Mouse (Mus musculus) CH12F3 (cell line): ENCODE results near the gene Mta1.

Experiments used
- in situ Hi-C: fragments of 300-500 bp; cut with MboI; formaldehyde crosslinking; loops from 2 replicates; pipeline ENCODE4 v1.14.3; 2020; ENCODE audit warnings: low sequenced_read_pairs

The Mta1 gene

DNA sequence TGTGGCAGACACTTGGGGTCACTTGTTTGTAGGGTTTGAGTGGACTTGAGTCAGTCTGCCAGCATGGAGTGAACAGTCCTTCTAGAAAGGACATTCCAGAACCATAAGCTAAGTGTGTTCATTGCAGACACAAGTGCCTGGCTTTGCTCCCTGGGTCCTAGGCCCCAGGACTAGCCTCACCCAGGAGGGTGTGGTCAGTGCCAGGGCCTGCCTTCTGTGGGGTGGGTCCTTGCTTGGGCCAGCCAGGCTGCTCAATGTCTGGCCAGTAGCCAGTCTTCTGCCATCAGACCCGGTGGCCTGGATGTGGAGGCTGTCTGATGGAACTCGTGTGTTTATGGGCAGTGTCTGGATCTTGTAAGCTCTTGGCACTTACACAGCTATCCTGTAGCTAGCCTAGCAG, 34.5 kb downstream of the Mta1 start:
- in situ Hi-C loops: no loop called here

- in situ Hi-C loops: no loop called here
Measured at GRCm38 (mm10) chr12:113133260-113133659, 35.2 kb downstream of the Mta1 start.

DNA sequence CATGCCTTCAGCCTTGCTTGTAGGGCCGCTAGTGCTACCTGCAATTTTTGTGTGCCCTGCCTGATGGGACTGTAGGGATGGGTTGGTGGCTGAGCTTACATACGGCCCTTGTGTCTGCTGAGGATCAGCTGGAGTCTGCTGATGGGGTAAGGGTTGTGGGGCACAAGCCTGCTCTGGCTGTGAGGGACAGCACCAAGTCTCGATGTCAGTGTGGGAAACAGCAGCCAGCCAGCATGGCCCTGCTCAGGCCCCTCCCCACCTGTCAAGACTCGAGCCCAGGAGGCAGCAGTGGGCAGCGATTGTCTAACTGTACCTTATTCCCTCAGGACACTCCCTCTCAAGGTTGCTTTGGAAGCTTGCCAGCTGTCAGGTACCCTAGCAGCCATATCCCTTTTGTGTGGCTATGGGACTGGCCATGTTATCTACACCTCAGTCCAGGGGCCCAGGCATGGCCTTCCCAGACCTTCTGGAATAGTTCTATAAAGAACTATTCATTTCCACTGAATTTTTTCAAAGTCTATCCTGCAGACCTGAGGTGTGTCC, 35.9 kb downstream of the Mta1 start:
- in situ Hi-C loops: no loop called here

GRCm38 (mm10) chr12:113134502-113134901, 36.4 kb downstream of the Mta1 start:
- in situ Hi-C loops: no loop called here

GRCm38 (mm10) chr12:113135401-113135800, 37.3 kb downstream of the Mta1 start:
- in situ Hi-C loops: no loop called here

GRCm38 (mm10) chr12:113136492-113137020, 38.5 kb downstream of the Mta1 start:
- in situ Hi-C loops: no loop called here

GRCm38 (mm10) chr12:113137260-113138213, 39.5 kb downstream of the Mta1 start:
- in situ Hi-C loops: no loop called here

DNA sequence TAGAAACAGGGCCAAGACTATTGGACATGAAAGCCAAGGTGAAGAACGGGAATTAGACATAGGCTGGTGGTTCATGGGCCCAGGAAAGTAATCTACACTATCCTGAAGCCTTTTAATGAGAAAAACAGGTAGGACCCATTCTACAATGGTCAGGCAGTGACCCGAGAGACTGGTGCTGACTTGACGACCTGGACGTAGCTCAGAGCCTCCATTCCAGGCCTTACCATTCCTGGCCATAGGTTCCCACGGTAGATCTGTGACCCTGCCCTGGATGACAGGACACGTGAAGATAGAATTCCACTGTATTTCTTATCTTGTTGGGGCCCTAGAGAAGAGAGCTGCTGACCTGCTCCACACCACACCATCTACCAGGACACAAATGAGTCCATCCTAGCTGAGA, 40.2 kb downstream of the Mta1 start:
- in situ Hi-C loops: no loop called here

- in situ Hi-C loops: no loop called here
Measured at GRCm38 (mm10) chr12:113138901-113139864, 41.1 kb downstream of the Mta1 start.

DNA sequence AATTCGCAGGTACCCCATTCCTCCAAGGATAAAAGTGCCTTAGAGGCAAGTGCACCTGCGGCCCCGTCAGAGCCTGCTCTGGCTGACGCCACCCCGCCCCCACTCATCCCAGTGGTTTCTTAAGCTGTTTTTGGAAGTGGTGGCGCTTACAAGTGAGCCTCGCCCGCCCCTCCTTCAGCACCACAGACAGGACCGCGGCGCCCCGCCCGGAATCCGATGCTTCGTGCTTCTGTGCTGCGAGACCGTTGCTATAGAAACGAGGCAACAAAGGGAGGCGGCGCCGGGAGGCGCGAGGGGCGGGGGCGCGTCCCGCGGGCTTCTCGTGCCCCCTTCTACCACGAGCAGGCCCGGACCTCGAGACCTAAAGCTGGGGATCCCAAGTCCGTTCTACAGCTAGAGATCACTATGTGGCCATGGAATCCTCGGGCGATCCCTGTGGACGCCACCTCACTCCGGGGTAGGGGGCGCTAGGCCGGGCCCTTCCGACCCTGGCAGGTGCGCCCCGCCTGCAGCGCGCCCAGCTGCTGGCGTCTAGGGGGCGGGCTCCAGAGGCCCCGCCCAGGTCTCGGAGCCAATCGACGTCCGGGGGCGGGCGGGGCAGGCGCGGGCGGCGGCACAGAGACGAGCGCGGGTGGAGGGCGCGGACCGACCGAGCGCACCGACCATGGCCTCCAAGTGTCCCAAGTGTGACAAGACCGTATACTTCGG, 42.0 kb downstream of the Mta1 start, which contains the start of gene Crip2:
Crip2 (plus strand) TSS at position 329 of the 708 bp plus-strand sequence.
- in situ Hi-C loops: no loop called here

GRCm38 (mm10) chr12:113140616-113141411, 42.7 kb downstream of the Mta1 start:
- in situ Hi-C loops: no loop called here

GRCm38 (mm10) chr12:113141531-113141973, 43.5 kb downstream of the Mta1 start:
- in situ Hi-C loops: no loop called here

- in situ Hi-C loops: no loop called here
Measured at GRCm38 (mm10) chr12:113142021-113142975, 44.2 kb downstream of the Mta1 start.

- in situ Hi-C loops: no loop called here
Measured at GRCm38 (mm10) chr12:113143164-113143563, 45.1 kb downstream of the Mta1 start.

DNA sequence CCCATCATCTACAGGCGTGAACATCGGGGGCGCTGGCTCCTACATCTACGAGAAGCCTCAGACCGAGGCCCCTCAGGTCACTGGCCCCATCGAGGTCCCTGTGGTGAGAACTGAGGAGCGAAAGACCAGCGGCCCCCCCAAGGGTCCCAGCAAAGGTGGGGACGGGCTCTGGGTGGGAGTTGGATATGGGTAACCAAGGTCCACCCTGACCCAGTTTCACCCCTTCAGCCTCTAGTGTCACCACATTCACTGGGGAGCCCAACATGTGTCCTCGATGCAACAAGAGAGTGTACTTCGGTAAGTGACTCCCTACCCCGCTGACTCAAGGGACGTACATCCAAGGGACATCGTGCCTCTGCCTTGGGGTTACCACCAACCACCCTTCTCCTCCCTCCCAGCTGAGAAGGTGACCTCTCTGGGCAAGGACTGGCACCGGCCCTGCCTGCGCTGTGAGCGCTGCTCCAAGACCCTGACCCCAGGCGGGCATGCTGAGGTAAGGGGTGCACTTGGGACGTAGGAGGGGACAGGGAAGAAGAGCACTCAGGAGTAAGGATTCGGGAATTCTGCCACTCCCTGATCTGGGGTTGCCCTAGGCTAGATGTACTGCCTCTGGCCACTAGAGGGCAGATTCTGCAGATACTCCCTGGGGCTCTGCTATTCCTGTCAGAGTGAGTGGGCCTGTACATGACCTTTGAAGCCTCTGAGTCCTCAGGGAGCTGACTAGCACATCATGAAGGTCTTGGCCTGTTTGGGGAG, 46.1 kb downstream of the Mta1 start:
- in situ Hi-C loops: no loop called here

DNA sequence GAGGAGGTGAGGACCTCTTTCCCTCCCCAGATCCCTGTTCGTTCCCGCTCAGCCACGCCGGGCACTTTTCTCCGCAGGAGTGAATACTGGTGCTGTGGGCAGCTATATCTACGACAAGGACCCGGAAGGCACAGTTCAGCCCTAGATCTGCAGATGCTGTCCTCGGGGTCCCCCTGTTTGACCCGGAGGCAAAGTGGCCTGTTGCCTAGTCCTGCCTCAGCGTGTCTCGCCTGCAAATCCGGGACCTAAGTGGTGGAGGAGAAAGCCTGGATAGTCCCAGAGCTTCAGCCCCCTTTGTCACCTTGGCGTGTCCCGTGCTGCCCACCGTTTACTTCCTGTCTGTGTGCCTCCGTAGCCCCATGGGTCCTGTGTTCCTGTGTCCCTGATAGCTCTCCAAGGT, 46.8 kb downstream of the Mta1 start:
- in situ Hi-C loops: no loop called here

DNA sequence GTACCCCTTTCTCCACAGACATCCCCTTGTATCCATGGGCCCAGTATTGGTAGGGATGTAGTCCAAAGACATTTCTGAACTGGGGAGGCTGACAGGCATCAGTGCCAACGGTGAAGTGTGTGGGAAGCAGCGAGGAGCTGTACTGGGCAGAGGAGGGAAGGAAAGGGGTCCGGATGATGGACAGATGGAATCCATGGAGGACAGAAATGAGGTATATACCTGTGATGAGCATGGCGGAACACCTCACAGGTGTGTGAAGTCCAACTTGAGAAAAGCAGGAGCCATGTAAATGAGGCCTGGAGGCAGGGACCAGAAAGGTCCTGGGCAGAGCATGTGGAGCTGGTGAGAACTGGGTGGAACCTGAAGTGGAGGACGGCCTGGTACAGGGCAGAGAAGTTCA, 47.5 kb downstream of the Mta1 start:
- in situ Hi-C loops: no loop called here
